Mouse (Mus musculus) liver, embryonic 16.5 days (tissue): Measurements from ENCODE around the gene Dazl. TPM values are rescaled to one million over a fixed set of nuclear protein-coding genes. Genes with fewer than 3 reads are reported as not detected.
A peak's percentile ranks its signal among the peaks of the same experiment; 100 is the strongest.

Experiments
- ATAC-seq: fragments of 200-750 bp; cut with Nextera tagmentation; 2 replicates; pipeline ENCODE4 v1.8.0; 2017; ENCODE audit warnings: low read depth, mild to moderate bottlenecking, moderate number of reproducible peaks, moderate library complexity
- H3K27ac ChIP-seq: fragments of 300-500 bp; sonication (generic); 2 replicates; pipeline ENCODE4 v1.5.1; 2014; ENCODE audit warnings: mild to moderate bottlenecking, low read length
- H3K27me3 ChIP-seq: fragments of 300-500 bp; sonication (generic); 2 replicates; pipeline ENCODE4 v1.6.1; 2014; ENCODE audit warnings: low read depth, low read length, mixed read lengths; ENCODE audit not compliant: control insufficient read depth, insufficient read depth
- H3K36me3 ChIP-seq: fragments of 300-500 bp; sonication (generic); 2 replicates; pipeline ENCODE4 v1.6.1; 2014; ENCODE audit warnings: mild to moderate bottlenecking; ENCODE audit not compliant: control insufficient read depth, insufficient read depth
- H3K4me1 ChIP-seq: fragments of 300-500 bp; sonication (generic); 2 replicates; pipeline ENCODE4 v1.6.1; 2014; ENCODE audit warnings: low read depth, low read length, mixed read lengths; ENCODE audit not compliant: control insufficient read depth
- H3K4me2 ChIP-seq: fragments of 300-500 bp; sonication (generic); 2 replicates; pipeline ENCODE4 v1.6.1; 2014; ENCODE audit warnings: low read depth, low read length, mixed read lengths
- H3K4me3 ChIP-seq: fragments of 300-500 bp; sonication (generic); 2 replicates; pipeline ENCODE4 v1.5.1; 2014; ENCODE audit warnings: low read depth, mild to moderate bottlenecking, low read length
- H3K9ac ChIP-seq: fragments of 300-500 bp; sonication (generic); 2 replicates; pipeline ENCODE4 v1.6.1; 2014; ENCODE audit warnings: low read depth, low read length
- H3K9me3 ChIP-seq: fragments of 300-500 bp; sonication (generic); replicated peaks from 2 replicates; pipeline ENCODE4 v1.6.1; 2016; ENCODE audit warnings: low read length; ENCODE audit not compliant: control insufficient read depth
- WGBS: fragments of 180-500 bp; shearing (Covaris S2); extraction: QIAGEN DNeasy Blood & Tissue Kit; methylation state at CpG from one replicate; pipeline ENCODE4 v1.1.7; 2014; ENCODE audit not compliant: insufficient replicate concordance; 5-methylcytosine and 5-hydroxymethylcytosine counted together
- polyA plus RNA-seq: library from polyadenylated mRNA; unstranded; fragments of >200 nt; fragmentation: Nextera tagmentation; extraction: Ambion mirVana; gene quantifications from 2 replicates; pipeline ENCODE4 v1.2.1, GENCODE M21; 2015

The Dazl gene
- polyA plus RNA-seq, 1 experiment from 2014 or later = 0.06 TPM

DNA sequence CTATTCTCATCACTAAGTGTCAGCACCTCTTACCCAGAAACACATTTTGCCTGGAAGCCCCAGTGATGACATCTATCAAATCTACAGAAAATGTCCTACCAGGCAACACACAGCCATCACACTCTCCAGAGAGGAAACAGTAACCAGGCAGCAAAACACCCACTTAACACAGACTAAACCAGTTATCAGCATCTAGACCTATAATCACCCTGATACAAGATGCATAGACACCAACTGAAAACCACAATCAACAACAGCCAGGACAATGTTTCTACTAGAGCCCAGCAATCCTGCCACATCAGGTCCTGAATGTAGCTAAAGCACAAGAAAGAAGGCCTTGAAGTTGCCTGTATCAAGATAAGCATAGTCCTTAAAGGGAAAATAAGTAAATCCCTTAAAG is 25.4 kb upstream of the Dazl start:
- 0 out of 2 replicates have a peak, but pooled peaks have one; percentile 19 for ATAC-seq
- H3K4me2 ChIP-seq = no peak overlapping the region
- H3K9me3 ChIP-seq = no peaks in the 10 kb centered on the region

GRCm38 (mm10) chr17:50316216-50317150 is 23.0 kb upstream of the Dazl start:
- H3K36me3 ChIP-seq = no peaks in the 10 kb centered on the region
- WGBS = 34% methylated on average over 11 of the region's 11 CpGs
- H3K27ac ChIP-seq = no peak overlapping the region
- H3K9ac ChIP-seq = no peak overlapping the region
- H3K27me3 ChIP-seq = no peaks in the 10 kb centered on the region
- ATAC-seq = no peak
- no peaks in the 10 kb centered on the region for H3K4me1 ChIP-seq
- no peak overlapping the region for H3K4me3 ChIP-seq
- no peaks in the 10 kb centered on the region for H3K9me3 ChIP-seq
- H3K4me2 ChIP-seq = no peak overlapping the region

More for the DNA sequence above, 25.4 kb upstream of the Dazl start:
- Histone ChIP-seq H3K27ac (no peak overlapping the region), H3K9ac (no peak overlapping the region), H3K4me3 (no peak overlapping the region), H3K27me3 (no peaks in the 10 kb centered on the region), H3K4me1 (no peaks in the 10 kb centered on the region), H3K36me3 (no peaks in the 10 kb centered on the region)

GRCm38 (mm10) chr17:50310148-50310802 is 16.8 kb upstream of the Dazl start:
- Histone ChIP-seq H3K9ac (no peak overlapping the region), H3K4me2 (no peak overlapping the region), H3K27me3 (no peaks in the 10 kb centered on the region), H3K36me3 (no peaks in the 10 kb centered on the region), H3K4me3 (no peak overlapping the region), H3K9me3 (no peaks in the 10 kb centered on the region), H3K27ac (no peak overlapping the region), H3K4me1 (no peaks in the 10 kb centered on the region)
- ATAC-seq = no peak
- whole genome bisulfite sequencing = 29% methylated on average over 10 of the region's 10 CpGs

- Histone ChIP-seq H3K9ac (no peak overlapping the region), H3K27me3 (no peaks in the 10 kb centered on the region), H3K4me3 (no peak overlapping the region), H3K4me2 (no peak overlapping the region), H3K36me3 (no peaks in the 10 kb centered on the region), H3K27ac (no peak overlapping the region), H3K4me1 (no peaks in the 10 kb centered on the region), H3K9me3 (no peaks in the 10 kb centered on the region)
- ATAC-seq = no peak
- 80% methylated on average over 5 of the region's 5 CpGs for WGBS
These were observed 16.2 kb upstream of the Dazl start for GRCm38 (mm10) chr17:50309512-50310072.

DNA sequence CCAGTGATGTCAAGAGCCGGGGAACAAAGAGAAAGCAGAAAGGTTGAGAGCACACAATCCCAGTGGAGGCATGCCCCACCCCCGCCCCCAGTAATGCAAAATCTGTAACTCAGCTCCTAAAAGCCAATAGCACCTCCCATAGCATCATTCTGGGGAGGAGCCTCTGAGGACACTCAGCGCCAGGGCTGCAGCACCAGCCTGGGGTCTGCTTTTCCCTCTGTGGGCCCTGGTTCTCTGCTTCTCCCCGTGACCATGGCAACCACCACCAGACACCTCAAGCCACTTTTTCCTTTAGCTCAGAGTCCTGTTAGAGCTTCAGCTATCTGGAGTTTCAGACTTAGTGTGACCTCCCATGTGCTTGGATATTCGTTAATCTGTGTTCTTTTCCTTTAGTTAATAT is 15.4 kb upstream of the Dazl start:
- ATAC-seq = no peak
- H3K36me3 ChIP-seq = no peaks in the 10 kb centered on the region
- no peak overlapping the region for H3K4me2 ChIP-seq
- no peak overlapping the region for H3K27ac ChIP-seq
- no peak overlapping the region for H3K4me3 ChIP-seq
- H3K9me3 ChIP-seq = no peaks in the 10 kb centered on the region
- no peaks in the 10 kb centered on the region for H3K4me1 ChIP-seq
- no peak overlapping the region for H3K9ac ChIP-seq
- WGBS = 51% methylated on average over 5 of the region's 5 CpGs
- no peaks in the 10 kb centered on the region for H3K27me3 ChIP-seq

GRCm38 (mm10) chr17:50308059-50308647 is 14.7 kb upstream of the Dazl start:
- ATAC-seq = no peak
- 50% methylated on average over 10 of the region's 10 CpGs for WGBS

DNA sequence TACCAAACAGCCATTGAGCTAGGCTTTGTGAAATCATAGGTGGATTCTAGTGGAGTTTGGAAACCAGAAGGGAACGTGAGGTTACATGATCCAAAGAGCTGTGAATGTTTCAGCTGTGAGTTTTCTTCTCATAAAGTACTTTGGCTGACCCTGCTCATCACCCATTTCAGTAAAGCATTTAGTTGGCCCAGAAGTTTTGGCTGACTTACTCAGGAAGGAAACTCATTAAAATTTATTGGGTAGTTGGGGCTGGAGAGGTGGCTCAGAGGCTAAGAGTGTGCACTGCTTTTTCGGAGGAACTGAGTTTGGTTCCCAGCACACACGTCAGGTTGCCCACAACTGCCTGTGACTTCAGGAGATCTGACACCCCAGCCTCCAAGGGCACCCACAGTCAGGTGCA is 9.4 kb upstream of the Dazl start:
- ATAC-seq = no peak
- no peak overlapping the region for H3K4me2 ChIP-seq
- no peaks in the 10 kb centered on the region for H3K9me3 ChIP-seq
- no peaks in the 10 kb centered on the region for H3K27me3 ChIP-seq
- no peaks in the 10 kb centered on the region for H3K36me3 ChIP-seq
- H3K4me1 ChIP-seq = no peaks in the 10 kb centered on the region
- no peak overlapping the region for H3K27ac ChIP-seq
- H3K4me3 ChIP-seq = no peak overlapping the region
- H3K9ac ChIP-seq = no peak overlapping the region
- 53% methylated on average over 3 of the region's 3 CpGs for WGBS

More at GRCm38 (mm10) chr17:50308059-50308647, 14.7 kb upstream of the Dazl start:
- no peaks in the 10 kb centered on the region for H3K36me3 ChIP-seq
- no peak overlapping the region for H3K9ac ChIP-seq
- no peaks in the 10 kb centered on the region for H3K27me3 ChIP-seq
- H3K4me3 ChIP-seq = no peak overlapping the region
- H3K4me2 ChIP-seq = no peak overlapping the region
- H3K27ac ChIP-seq = no peak overlapping the region
- no peaks in the 10 kb centered on the region for H3K4me1 ChIP-seq
- H3K9me3 ChIP-seq = no peaks in the 10 kb centered on the region

GRCm38 (mm10) chr17:50300171-50300841 is 6.9 kb upstream of the Dazl start:
- Histone ChIP-seq H3K27ac (no peak overlapping the region), H3K9ac (no peak overlapping the region), H3K27me3 (no peaks in the 10 kb centered on the region), H3K36me3 (no peaks in the 10 kb centered on the region), H3K4me1 (no peaks in the 10 kb centered on the region), H3K4me3 (no peak overlapping the region), H3K4me2 (no peak overlapping the region), H3K9me3 (no peaks in the 10 kb centered on the region)
- no peak for ATAC-seq
- WGBS = 20% methylated on average over 11 of the region's 11 CpGs
